Mouse (Mus musculus) hindbrain, postnatal 0 days (tissue): Measurements from ENCODE around the gene Trpm3. TPM values are rescaled to one million over a fixed set of nuclear protein-coding genes. Genes with fewer than 3 reads are reported as not detected.

Experiments used
- ATAC-seq: fragments of 200-750 bp; cut with Nextera tagmentation; 2 replicates; pipeline ENCODE4 v1.8.0; 2017; ENCODE audit warnings: mild to moderate bottlenecking, moderate TSS enrichment, moderate library complexity
- DNase-seq: peaks from one replicate; pipeline ENCODE4 v3.0.0-alpha.2; 2015; ENCODE audit warnings: low spot score
- H3K27ac ChIP-seq: fragments of 300-500 bp; sonication (generic); 2 replicates; pipeline ENCODE4 v1.5.1; 2014; ENCODE audit warnings: mild to moderate bottlenecking
- H3K27me3 ChIP-seq: fragments of 300-500 bp; sonication (generic); 2 replicates; pipeline ENCODE4 v1.6.1; 2014; ENCODE audit warnings: low read length, mixed read lengths; ENCODE audit not compliant: insufficient read depth
- H3K36me3 ChIP-seq: fragments of 300-500 bp; sonication (generic); 2 replicates; pipeline ENCODE4 v1.6.1; 2014; ENCODE audit warnings: low read length, mixed read lengths; ENCODE audit not compliant: insufficient read depth
- H3K4me1 ChIP-seq: fragments of 300-500 bp; sonication (generic); 2 replicates; pipeline ENCODE4 v1.6.1; 2014; ENCODE audit warnings: antibody characterized with exemption, low read length, mixed read lengths; ENCODE audit not compliant: insufficient read depth
- H3K4me2 ChIP-seq: fragments of 300-500 bp; sonication (generic); 2 replicates; pipeline ENCODE4 v1.6.1; 2014; ENCODE audit warnings: low read depth, mild to moderate bottlenecking, low read length, moderate library complexity, mixed read lengths
- H3K4me3 ChIP-seq: fragments of 300-500 bp; sonication (generic); 2 replicates; pipeline ENCODE4 v1.5.1; 2014; ENCODE audit warnings: low read length
- H3K9ac ChIP-seq: fragments of 300-500 bp; sonication (generic); replicated peaks from 2 replicates; pipeline ENCODE4 v1.6.1; 2014; ENCODE audit warnings: mild to moderate bottlenecking, low read length, moderate library complexity, mixed read lengths
- H3K9me3 ChIP-seq: fragments of 300-500 bp; sonication (generic); 2 replicates; pipeline ENCODE4 v1.6.1; 2016; ENCODE audit warnings: low read length, mixed read lengths
- CTCF ChIP-seq: IDR thresholded peaks from 2 replicates; pipeline ENCODE4 v1.5.1; 2016; ENCODE audit warnings: antibody characterized with exemption, control low read depth, low read depth
- WGBS: fragments of 180-500 bp; shearing (Covaris S2); extraction: QIAGEN DNeasy Blood & Tissue Kit; methylation state at CpG from one replicate; pipeline ENCODE4 v1.1.7; 2014; 5-methylcytosine and 5-hydroxymethylcytosine counted together
- polyA plus RNA-seq: library from polyadenylated mRNA; unstranded; fragments of >200 nt; fragmentation: Nextera tagmentation; extraction: Ambion mirVana; gene quantifications from 2 replicates; pipeline ENCODE4 v1.2.1, GENCODE M21; 2015
- total RNA-seq: library from RNA; depleted of rRNA; stranded (reverse); fragments of >200 nt; gene quantifications from 2 replicates; pipeline ENCODE4 v1.2.3, GENCODE M21; 2014

The Trpm3 gene
- total and polyA plus RNA-seq, 2 experiments from 2014 or later, result 44.1 to 63.5 TPM

DNA sequence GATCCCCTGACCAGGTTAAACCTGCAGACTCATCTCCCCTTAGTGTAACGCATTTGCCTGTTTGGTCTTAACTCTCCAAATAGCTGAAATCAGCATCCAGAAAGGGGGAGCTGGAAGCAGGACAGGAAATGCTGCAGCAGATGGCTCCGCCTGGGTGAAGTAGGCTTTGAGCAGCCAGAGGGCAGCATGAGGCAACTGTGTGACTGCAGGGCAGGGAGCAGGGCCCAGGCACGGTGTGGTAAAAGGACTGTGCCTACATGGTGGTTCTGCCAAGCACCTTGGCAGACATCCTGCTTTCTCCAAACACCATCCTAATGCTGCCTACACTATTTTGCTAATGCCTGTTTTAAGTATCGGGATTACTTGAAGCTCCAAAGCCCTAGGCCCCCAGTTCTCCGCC lies 801.6 kb downstream of the Trpm3 start:
- Histone ChIP-seq H3K4me2 (no peak overlapping the region), H3K27ac (peak overlapping the region; percentile 71), H3K9me3 (no peaks in the 10 kb centered on the region), H3K4me3 (no peak overlapping the region), H3K4me1 (peaks cover 20% of the 10 kb centered on the region), H3K27me3 (no peaks in the 10 kb centered on the region), H3K9ac (no peak overlapping the region), H3K36me3 (no peaks in the 10 kb centered on the region)
- ATAC-seq (peak; percentile 92), DNase-seq (peak; percentile 88)
- peak; percentile 90 for TF ChIP-seq CTCF
- 31% methylated on average over 5 of the region's 5 CpGs for WGBS

DNA sequence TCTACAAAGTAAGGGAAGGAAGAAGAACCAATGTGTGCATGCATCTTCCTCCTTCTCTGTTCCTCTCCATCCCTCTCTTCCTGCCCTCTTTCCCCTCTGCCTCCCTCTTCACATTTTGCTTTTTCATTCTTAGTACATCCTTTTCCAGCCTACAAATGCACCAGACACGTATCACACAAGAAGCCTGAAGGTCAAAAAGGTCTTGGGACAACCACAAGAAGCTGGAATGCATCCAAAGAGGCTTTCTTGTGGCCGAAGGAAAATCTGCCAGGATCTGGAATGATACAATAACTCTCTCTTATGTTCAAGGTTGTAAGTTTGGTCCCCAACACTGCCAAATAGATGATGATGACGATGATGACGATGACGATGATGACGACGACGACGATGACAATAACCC lies 802.1 kb downstream of the Trpm3 start:
- 81% methylated on average over 9 of the region's 9 CpGs for WGBS
- Histone ChIP-seq H3K4me3 (no peak overlapping the region), H3K4me2 (no peak overlapping the region), H3K9ac (no peak overlapping the region), H3K9me3 (no peaks in the 10 kb centered on the region), H3K27ac (peak overlapping the region; percentile 71; the same call in 1 of the 2 replicates), H3K36me3 (no peaks in the 10 kb centered on the region), H3K27me3 (no peaks in the 10 kb centered on the region), H3K4me1 (peaks cover 20% of the 10 kb centered on the region)
- no peak for ATAC-seq
- peak; percentile 39 for DNase-seq
- TF ChIP-seq CTCF, result no peak

DNA sequence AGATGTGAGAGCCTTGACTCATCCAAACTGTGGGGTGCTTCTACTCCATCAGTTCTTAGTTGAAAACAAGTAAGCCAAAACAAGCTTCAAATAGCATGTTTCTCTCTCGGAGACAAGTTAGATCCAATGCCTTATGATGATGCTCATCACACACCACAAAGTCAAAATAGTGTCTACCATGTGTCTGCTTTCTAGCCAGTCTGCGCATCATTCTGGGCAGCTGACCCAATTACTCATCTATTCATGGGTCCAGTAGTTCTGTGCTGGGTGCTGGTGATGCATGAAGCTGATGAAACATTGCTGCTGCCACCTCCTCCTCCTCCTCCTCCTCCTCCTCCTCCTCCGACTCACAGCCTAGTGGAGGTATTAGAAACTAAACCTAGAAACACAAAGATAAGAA lies 813.6 kb downstream of the Trpm3 start:
- Histone ChIP-seq H3K9ac (no peak overlapping the region), H3K27me3 (no peaks in the 10 kb centered on the region), H3K27ac (no peak overlapping the region), H3K36me3 (no peaks in the 10 kb centered on the region), H3K4me1 (no peaks in the 10 kb centered on the region), H3K4me3 (no peak overlapping the region), H3K4me2 (no peak overlapping the region), H3K9me3 (0 out of 2 replicates have a peak, but pooled peaks cover 3% of the 10 kb centered on the region)
- 90% methylated on average over 3 of the region's 3 CpGs for WGBS
- no peak for TF ChIP-seq CTCF
- no peak for DNase-seq
- ATAC-seq, result no peak

DNA sequence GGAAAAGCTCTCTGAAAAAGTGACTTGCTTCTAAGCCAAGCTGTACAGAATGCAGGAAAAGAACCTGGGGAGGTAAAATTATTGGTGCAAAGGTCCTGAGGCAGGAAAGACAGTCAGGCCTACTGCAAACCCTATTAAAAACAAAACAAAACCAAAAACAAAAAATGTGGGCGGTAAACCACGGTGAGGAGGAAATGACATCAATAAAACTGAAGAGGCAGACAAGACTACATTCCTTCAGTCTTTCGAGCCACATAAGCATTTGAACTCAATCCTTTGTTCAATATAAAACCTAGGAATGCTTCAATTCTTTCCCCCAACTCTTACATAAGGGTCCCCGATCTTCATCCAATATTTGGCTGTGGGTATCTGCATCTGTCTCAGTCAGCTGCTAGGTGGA lies 814.3 kb downstream of the Trpm3 start:
- WGBS, result 85% methylated on average over 4 of the region's 4 CpGs
- DNase-seq, result no peak
- Histone ChIP-seq H3K27me3 (no peaks in the 10 kb centered on the region), H3K4me1 (0 out of 2 replicates have a peak, but pooled peaks cover 1% of the 10 kb centered on the region), H3K4me3 (no peak overlapping the region), H3K27ac (no peak overlapping the region), H3K36me3 (no peaks in the 10 kb centered on the region), H3K4me2 (no peak overlapping the region), H3K9ac (no peak overlapping the region), H3K9me3 (no peaks in the 10 kb centered on the region)
- no peak for ATAC-seq
- no peak for TF ChIP-seq CTCF

DNA sequence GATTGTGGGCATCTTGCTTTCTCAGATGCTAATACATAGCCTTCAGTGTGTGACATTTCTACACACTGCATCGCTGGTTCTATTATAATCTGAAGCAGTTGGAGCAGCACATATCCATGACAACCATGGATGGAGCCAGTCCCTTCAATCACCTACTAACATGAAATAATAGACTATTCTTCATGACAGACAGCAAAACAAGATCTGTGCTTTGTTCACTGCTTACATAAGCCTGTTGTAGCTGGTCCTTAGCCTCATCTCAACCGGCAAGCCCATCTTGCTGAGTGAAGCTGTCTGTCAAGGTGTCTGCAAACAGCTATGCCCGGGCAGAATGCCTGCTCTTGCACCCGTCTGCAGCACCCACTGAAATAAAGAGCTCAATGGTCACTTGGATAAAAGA lies 819.6 kb downstream of the Trpm3 start:
- Histone ChIP-seq H3K9ac (no peak overlapping the region), H3K27me3 (no peaks in the 10 kb centered on the region), H3K4me1 (peaks cover 24% of the 10 kb centered on the region; the same call in 1 of the 2 replicates), H3K4me2 (no peak overlapping the region), H3K36me3 (no peaks in the 10 kb centered on the region), H3K27ac (peak overlapping the region; percentile 61; the same call in 1 of the 2 replicates), H3K9me3 (no peaks in the 10 kb centered on the region), H3K4me3 (no peak overlapping the region)
- TF ChIP-seq CTCF, result no peak
- WGBS, result 26% methylated on average over 4 of the region's 4 CpGs
- DNase-seq (peak; percentile 47), ATAC-seq (peak; percentile 86)

DNA sequence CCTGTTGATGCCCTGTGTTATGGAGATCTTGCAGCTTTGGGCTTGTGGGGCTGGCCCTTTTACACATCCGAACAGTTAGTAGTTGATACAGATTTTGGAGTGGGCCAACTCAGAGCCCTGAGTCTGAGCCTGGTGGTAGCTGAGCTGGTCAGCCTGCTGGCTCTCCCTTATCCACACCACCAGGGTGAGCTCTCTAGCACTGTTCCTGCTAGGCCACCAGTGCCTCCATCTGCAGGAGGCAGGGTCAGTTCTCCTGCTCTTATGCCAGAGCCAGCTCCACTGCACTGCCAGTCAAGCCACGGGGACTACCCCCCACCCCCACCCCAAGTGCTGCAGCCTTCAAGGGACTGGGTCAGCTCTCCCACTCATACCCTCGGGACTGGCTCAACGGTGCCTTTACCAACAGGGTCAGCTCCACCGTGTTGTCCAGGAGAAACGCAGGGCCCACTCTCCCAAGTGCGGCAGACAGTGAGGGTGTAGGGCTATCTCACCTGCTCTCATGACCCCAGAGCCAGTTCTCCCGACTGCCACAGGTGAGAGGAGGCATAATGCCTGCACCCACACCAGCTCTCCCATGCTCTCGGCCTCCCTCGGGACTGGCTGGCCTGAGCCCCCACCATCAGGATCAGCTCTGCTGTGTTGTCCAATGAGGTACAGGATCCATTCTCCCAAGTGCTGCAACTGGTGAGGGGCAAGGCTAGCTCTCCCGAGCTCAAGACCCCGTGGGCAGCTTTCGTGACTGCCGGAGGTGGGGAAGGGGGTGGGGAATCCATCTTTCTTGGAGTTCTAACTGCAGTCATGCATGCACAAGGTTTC lies 821.8 kb downstream of the Trpm3 start:
- Histone ChIP-seq H3K27ac (0 out of 2 replicates have a peak overlapping the region, but pooled peaks have one; percentile 41), H3K9ac (no peak overlapping the region), H3K27me3 (no peaks in the 10 kb centered on the region), H3K4me1 (peaks cover 24% of the 10 kb centered on the region; the same call in 1 of the 2 replicates), H3K4me3 (no peak overlapping the region), H3K4me2 (no peak overlapping the region), H3K9me3 (no peaks in the 10 kb centered on the region), H3K36me3 (no peaks in the 10 kb centered on the region)
- peak; percentile 43 for TF ChIP-seq CTCF
- ATAC-seq (0 out of 2 replicates have a peak, but pooled peaks have one; percentile 15), DNase-seq (no peak)
- 71% methylated on average over 14 of the region's 14 CpGs for WGBS
